Comparison of ENCODE assay signal across 27 mouse cellular contexts in the genomic region with DNA sequence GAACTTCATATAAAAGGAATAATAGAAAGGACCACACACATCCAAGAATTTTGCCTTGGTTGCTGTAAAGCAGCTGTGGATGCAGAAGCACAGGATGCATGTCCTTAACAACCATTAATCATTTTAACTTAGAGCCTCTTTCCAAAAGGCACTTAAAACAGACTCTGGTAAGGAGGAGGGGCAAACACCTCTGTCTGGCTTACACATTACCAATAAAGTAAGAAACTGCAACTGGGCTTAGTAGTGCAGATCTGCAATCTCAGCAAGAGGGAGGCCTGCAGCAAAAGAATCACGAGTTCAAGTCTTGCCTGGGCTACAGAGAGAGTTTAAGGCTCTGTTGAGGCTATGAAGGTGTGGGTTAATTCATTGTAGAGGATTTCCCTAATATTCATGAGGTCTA. TPM values are rescaled to one million over a fixed set of nuclear protein-coding genes. Genes with fewer than 3 reads are reported as not detected.
"Had no signal": no experiment of that assay in that cellular context is flagged by ENCODE, and none has a peak within 500 bp of the region (broad histone marks: within the 10 kb centered on the region; RNA-seq: fewer than 3 reads in every experiment).

No protein-coding gene starts in this region.

- H3K27me3 ChIP-seq: heart, embryonic 13.5 days; heart, embryonic 15.5 days; hindbrain, embryonic 12.5 days; intestine, embryonic 15.5 days; limb, embryonic 12.5 days; liver, embryonic 13.5 days; liver, embryonic 15.5 days had no signal

- DNase-seq: gastrocnemius, adult 2 months; gastrocnemius, postnatal 10 days; gastrocnemius, postnatal 25 days; heart, adult 2 months; heart, postnatal 14 days; heart, postnatal 36 days; kidney, postnatal 25 days; liver; liver, embryonic 13.5 days; liver, postnatal 0 days had no signal

- H3K36me3 ChIP-seq: intestine, embryonic 15.5 days; liver, embryonic 13.5 days had no signal

- H3K4me1 ChIP-seq: hindbrain, embryonic 12.5 days; intestine, embryonic 15.5 days had no signal

- H3K4me3 ChIP-seq: gastrocnemius, adult 2 months; heart, adult 2 months; heart, embryonic 13.5 days; heart, embryonic 15.5 days; hindbrain, embryonic 10.5 days; hindbrain, embryonic 12.5 days; intestine, embryonic 15.5 days; layer of hippocampus, adult 2 months; left cerebral cortex, adult 2 months; limb, embryonic 10.5 days; limb, embryonic 12.5 days; liver, embryonic 13.5 days; liver, embryonic 15.5 days had no signal

- ATAC-seq: forebrain, embryonic 16.5 days; hindbrain, embryonic 16.5 days; inflammation-experienced regulatory T-cells, adult 6 months; intestine, embryonic 15.5 days; intestine, postnatal 0 days; liver, postnatal 0 days had no signal

- H3K4me2 ChIP-seq: heart, embryonic 11.5 days; heart, embryonic 13.5 days; heart, embryonic 15.5 days; hindbrain, embryonic 12.5 days; hindbrain, embryonic 14.5 days; intestine, embryonic 15.5 days; limb, embryonic 12.5 days; liver, embryonic 11.5 days; liver, embryonic 13.5 days; liver, embryonic 15.5 days had no signal

- H3K9me3 ChIP-seq: heart, embryonic 13.5 days; heart, embryonic 15.5 days; hindbrain, embryonic 10.5 days; hindbrain, embryonic 12.5 days; intestine, embryonic 15.5 days; limb, embryonic 10.5 days; limb, embryonic 12.5 days; liver, embryonic 13.5 days; liver, embryonic 15.5 days had no signal

- H3K27ac ChIP-seq: gastrocnemius, adult 2 months; heart, adult 2 months; heart, embryonic 13.5 days; heart, embryonic 15.5 days; hindbrain, embryonic 10.5 days; hindbrain, embryonic 12.5 days; hindbrain, embryonic 14.5 days; intestine, embryonic 15.5 days; layer of hippocampus, adult 2 months; left cerebral cortex, adult 2 months; limb, embryonic 10.5 days; limb, embryonic 12.5 days; liver, embryonic 13.5 days; liver, embryonic 15.5 days had no signal

- H3K9ac ChIP-seq: heart, embryonic 13.5 days; heart, embryonic 15.5 days; hindbrain, embryonic 12.5 days; hindbrain, embryonic 14.5 days; intestine, embryonic 15.5 days; limb, embryonic 12.5 days; liver, embryonic 13.5 days; liver, embryonic 15.5 days; liver, postnatal 0 days had no signal

RNA-seq across cellular contexts. Expression of gene Kcnq4, which starts 47.2 kb away (rescaled TPM):
- polyA plus RNA-seq: inflammation-experienced regulatory T-cells, adult 6 months had no signal
